Comparison of ENCODE assay signal across 10 mouse cellular contexts in genomic region chr17:79981348-79981747, GRCm38 (mm10).
"Had no signal": no experiment of that assay in that cellular context is flagged by ENCODE, and none has a peak within 500 bp of the region (broad histone marks: within the 10 kb centered on the region; RNA-seq: fewer than 3 reads in every experiment).

No protein-coding gene starts in this region.

- DNase-seq: kidney, adult 11 months; kidney, postnatal 14 days; liver; liver, embryonic 13.5 days; lung, adult 18-20 months; right cerebral cortex, adult 18-20 months; right cerebral cortex, postnatal 25 days had no signal

- H3K27me3 ChIP-seq: liver, embryonic 13.5 days; midbrain, embryonic 13.5 days; neural tube, embryonic 15.5 days had no signal

- H3K4me2 ChIP-seq: liver, embryonic 13.5 days; midbrain, embryonic 13.5 days; neural tube, embryonic 15.5 days had no signal

- H3K27ac ChIP-seq: liver, embryonic 13.5 days; midbrain, embryonic 13.5 days; neural tube, embryonic 15.5 days had no signal

- H3K9ac ChIP-seq: liver, embryonic 13.5 days; midbrain, embryonic 13.5 days; neural tube, embryonic 15.5 days had no signal

- H3K36me3 ChIP-seq: liver, embryonic 13.5 days; midbrain, embryonic 13.5 days; neural tube, embryonic 15.5 days had no signal

- H3K9me3 ChIP-seq: midbrain, embryonic 13.5 days; neural tube, embryonic 15.5 days had no signal

- H3K4me3 ChIP-seq: liver, embryonic 13.5 days; midbrain, embryonic 13.5 days; myocyte; neural tube, embryonic 15.5 days had no signal
